Mouse (Mus musculus): Measurements from ENCODE around the gene Abcb6.

GRCm38 (mm10) chr1:75180105-75180590 is at the start of gene Abcb6:
- TF ChIP-seq CTCF (IDR thresholded peaks at IDR 0.05) (no peak), EP300 (IDR thresholded peaks at IDR 0.05; ENCODE audit: insufficient read depth, low read depth, low read length) (no peak)
